8 mouse cellular contexts compared by ENCODE assay signal in genomic region chr10:60002203-60002602, GRCm38 (mm10). TPM values are rescaled to one million over a fixed set of nuclear protein-coding genes. Genes with fewer than 3 reads are reported as not detected.
DNase-seq lines count a peak whose midpoint lies in the region; ATAC-seq and TF ChIP-seq lines count a peak whose summit lies in the region.

No protein-coding gene starts in this region.

- peak overlapping the region; percentile 79 for H3K4me3 ChIP-seq in C2C12 (ENCODE audit: insufficient read depth, poor library complexity, severe bottlenecking)
- H3K4me3 ChIP-seq in embryonic facial prominence, embryonic 12.5 days, result peak overlapping the region; percentile 68
- H3K4me3 ChIP-seq in intestine, embryonic 14.5 days (ENCODE audit: low read depth, low read length), result peak overlapping the region; percentile 62
- H3K4me3 ChIP-seq in midbrain, postnatal 0 days (ENCODE audit: low read depth, low read length), result peak overlapping the region; percentile 62

- peak overlapping the region; percentile 68 for H3K9ac ChIP-seq in embryonic facial prominence, embryonic 12.5 days
- H3K9ac ChIP-seq in intestine, embryonic 14.5 days (ENCODE audit: low read length), result peak overlapping the region; percentile 46
- H3K9ac ChIP-seq in midbrain, postnatal 0 days (replicated peaks; ENCODE audit: low read length, poor library complexity, severe bottlenecking), result peak overlapping the region; percentile 72

- peaks cover 20% of the 10 kb centered on the region for H3K79me3 ChIP-seq in C2C12 (ENCODE audit: low read depth)

- DNase-seq in frontal cortex, postnatal 10 days (ENCODE audit: low spot score in 2 of 2), result no peak
- no peak for DNase-seq in intestine, embryonic 14.5 days (ENCODE audit: low spot score)
- no peak for DNase-seq in midbrain, postnatal 0 days (ENCODE audit: low spot score)
- DNase-seq in urinary bladder, postnatal 25 days (ENCODE audit: low spot score), result no peak
- DNase-seq in thymus, postnatal 4 days, result no peak

- peak overlapping the region; percentile 96 for H3K27ac ChIP-seq in embryonic facial prominence, embryonic 12.5 days
- peak overlapping the region; percentile 93 for H3K27ac ChIP-seq in intestine, embryonic 14.5 days (ENCODE audit: low read depth)
- H3K27ac ChIP-seq in midbrain, postnatal 0 days (ENCODE audit: low read depth, low read length), result peak overlapping the region; percentile 98

- no peaks in the 10 kb centered on the region for H3K9me3 ChIP-seq in embryonic facial prominence, embryonic 12.5 days
- no peaks in the 10 kb centered on the region for H3K9me3 ChIP-seq in intestine, embryonic 14.5 days (ENCODE audit: control insufficient read depth, low read length)
- no peaks in the 10 kb centered on the region for H3K9me3 ChIP-seq in midbrain, postnatal 0 days (ENCODE audit: low read length)

- no peaks in the 10 kb centered on the region for H3K27me3 ChIP-seq in C2C12 (ENCODE audit: control insufficient read depth, insufficient read depth, insufficient read length)
- H3K27me3 ChIP-seq in embryonic facial prominence, embryonic 12.5 days, result no peaks in the 10 kb centered on the region
- no peaks in the 10 kb centered on the region for H3K27me3 ChIP-seq in intestine, embryonic 14.5 days (replicated peaks; ENCODE audit: control insufficient read depth, insufficient read depth, low read length)
- no peaks in the 10 kb centered on the region for H3K27me3 ChIP-seq in midbrain, postnatal 0 days (ENCODE audit: insufficient read depth, low read length)

- peaks cover 13% of the 10 kb centered on the region for H3K4me1 ChIP-seq in embryonic facial prominence, embryonic 12.5 days
- H3K4me1 ChIP-seq in intestine, embryonic 14.5 days (replicated peaks; ENCODE audit: control insufficient read depth, insufficient read depth, low read length), result peaks cover 15% of the 10 kb centered on the region
- peaks cover 6% of the 10 kb centered on the region; the same call in 1 of the 2 replicates for H3K4me1 ChIP-seq in midbrain, postnatal 0 days (ENCODE audit: insufficient read depth, low read length)

- H3ac ChIP-seq in C2C12 (ENCODE audit: control insufficient read depth, insufficient read length, low read depth), result peak overlapping the region; percentile 94

- peaks cover 5% of the 10 kb centered on the region for H3K36me3 ChIP-seq in C2C12 (ENCODE audit: control insufficient read depth, insufficient read depth)
- no peaks in the 10 kb centered on the region; the same call in 1 of the 2 replicates for H3K36me3 ChIP-seq in embryonic facial prominence, embryonic 12.5 days
- peaks cover 7% of the 10 kb centered on the region; the same call in 1 of the 2 replicates for H3K36me3 ChIP-seq in intestine, embryonic 14.5 days (ENCODE audit: control insufficient read depth, insufficient read depth, low read length)
- no peaks in the 10 kb centered on the region for H3K36me3 ChIP-seq in midbrain, postnatal 0 days (ENCODE audit: insufficient read depth, low read length)

- WGBS in embryonic facial prominence, embryonic 12.5 days, result 5% methylated on average over 12 of the region's 12 CpGs
- WGBS in intestine, embryonic 14.5 days, result 2% methylated on average over 12 of the region's 12 CpGs
- WGBS in midbrain, postnatal 0 days, result 6% methylated on average over 12 of the region's 12 CpGs

- H3K4me2 ChIP-seq in embryonic facial prominence, embryonic 12.5 days (replicated peaks), result peak overlapping the region; percentile 65
- peak overlapping the region; percentile 88 for H3K4me2 ChIP-seq in intestine, embryonic 14.5 days (ENCODE audit: low read length)
- H3K4me2 ChIP-seq in midbrain, postnatal 0 days (ENCODE audit: low read depth, low read length, poor library complexity, severe bottlenecking), result peak overlapping the region; percentile 67

- TF ChIP-seq CTCF in C2C12 (IDR thresholded peaks at IDR 0.05; ENCODE audit: control insufficient read depth, insufficient read depth, insufficient read length), result no peak
- no peak for TF ChIP-seq CTCF in midbrain, postnatal 0 days (IDR thresholded peaks at IDR 0.05)

- peaks cover 45% of the 10 kb centered on the region for H3K79me2 ChIP-seq in C2C12 (ENCODE audit: control insufficient read depth, insufficient read depth)

- ATAC-seq in frontal cortex, adult (ENCODE audit: low TSS enrichment), result peak; percentile 21
- ATAC-seq in embryonic facial prominence, embryonic 12.5 days (ENCODE audit: insufficient number of reproducible peaks, insufficient read depth, low FRiP score, low TSS enrichment), result no peak
- no peak for ATAC-seq in intestine, embryonic 14.5 days (replicated peaks; ENCODE audit: low FRiP score, low TSS enrichment, low read depth)
- 0 out of 2 replicates have a peak, but pooled peaks have one; percentile 2 for ATAC-seq in midbrain, postnatal 0 days (ENCODE audit: low FRiP score)

TF ChIP-seq in C2C12, 6 proteins besides CTCF, POLR2A, EP300 and RAD21:
- TF ChIP-seq MYOD1 (IDR thresholded peaks at IDR 0.05; ENCODE audit: control insufficient read depth, insufficient read length, low read depth) (no peak), USF1 (IDR thresholded peaks at IDR 0.05; ENCODE audit: low read depth) (no peak), MAX (IDR thresholded peaks at IDR 0.05) (no peak), MYOG (IDR thresholded peaks at IDR 0.05; ENCODE audit: control insufficient read depth, extremely low read depth, insufficient read length) (no peak), CEBPB (IDR thresholded peaks at IDR 0.05; ENCODE audit: low read depth) (no peak), FOSL1 (IDR thresholded peaks at IDR 0.05; ENCODE audit: insufficient read depth, low read length, poor library complexity, severe bottlenecking) (no peak)
TF ChIP-seq in C2C12: peak in this region for 0.

RNA-seq across cellular contexts. Expression of gene Ascc1, which starts 0.4 kb away (rescaled TPM):
- polyA plus RNA-seq in C2C12 (2012; fragmentation: generic; extraction: Trizol), result 24.1 TPM
- 41.8 and 41.9 TPM in 2 replicates for polyA plus RNA-seq in embryonic facial prominence, embryonic 12.5 days (2016; fragmentation: Nextera tagmentation; extraction: Ambion mirVana)
- polyA plus RNA-seq in intestine, embryonic 14.5 days (2014; fragmentation: Nextera tagmentation; extraction: Ambion mirVana), result 48.2 and 48.7 TPM in 2 replicates
- 12.3 and 13.5 TPM in 2 replicates for total RNA-seq in midbrain, postnatal 0 days (2014; rRNA removed)
- polyA plus RNA-seq in midbrain, postnatal 0 days (2015; fragmentation: Nextera tagmentation; extraction: Ambion mirVana), result 50.1 TPM in 2 replicates

RNA-seq across cellular contexts. Expression of gene Anapc16, which starts 0.7 kb away (rescaled TPM):
- polyA plus RNA-seq in C2C12 (2012; fragmentation: generic; extraction: Trizol), result 104 TPM
- polyA plus RNA-seq in embryonic facial prominence, embryonic 12.5 days (2016; fragmentation: Nextera tagmentation; extraction: Ambion mirVana), result 125 TPM in 2 replicates
- polyA plus RNA-seq in intestine, embryonic 14.5 days (2014; fragmentation: Nextera tagmentation; extraction: Ambion mirVana), result 107 and 117 TPM in 2 replicates
- total RNA-seq in midbrain, postnatal 0 days (2014; rRNA removed), result 56.9 and 57.4 TPM in 2 replicates
- 109 and 118 TPM in 2 replicates for polyA plus RNA-seq in midbrain, postnatal 0 days (2015; fragmentation: Nextera tagmentation; extraction: Ambion mirVana)

RNA-seq across cellular contexts. Expression of gene Ddit4, which starts 50.6 kb away (rescaled TPM):
- 62.7 TPM for polyA plus RNA-seq in C2C12 (2012; fragmentation: generic; extraction: Trizol)
- 81.2 and 92.3 TPM in 2 replicates for polyA plus RNA-seq in embryonic facial prominence, embryonic 12.5 days (2016; fragmentation: Nextera tagmentation; extraction: Ambion mirVana)
- polyA plus RNA-seq in intestine, embryonic 14.5 days (2014; fragmentation: Nextera tagmentation; extraction: Ambion mirVana), result 2.0 and 3.0 TPM in 2 replicates
- total RNA-seq in midbrain, postnatal 0 days (2014; rRNA removed), result 56.6 and 57.5 TPM in 2 replicates
- polyA plus RNA-seq in midbrain, postnatal 0 days (2015; fragmentation: Nextera tagmentation; extraction: Ambion mirVana), result 43.4 and 43.6 TPM in 2 replicates

Comparison
In these comparisons a context has a peak if more than half of its experiments do, and no peak if none do; other contexts are left out.
1. ATAC-seq: peak in frontal cortex, adult (single experiment) and midbrain, postnatal 0 days (single experiment); none in embryonic facial prominence, embryonic 12.5 days (single experiment) and intestine, embryonic 14.5 days (single experiment).
2. RNA of gene Ddit4, which starts 50.6 kb away (polyA plus RNA-seq): 81.2 to 92.3 TPM in embryonic facial prominence, embryonic 12.5 days, 62.7 TPM in C2C12 (single experiment) and 43.4 to 43.6 TPM in midbrain, postnatal 0 days; 2.0 to 3.0 TPM in intestine, embryonic 14.5 days; every median in the first group is over 10 times any median in the second.
3. Peak in every context shown above with its lines, with median percentiles within 50 percentile points of each other: H3K4me3 ChIP-seq, H3K27ac ChIP-seq, H3K4me2 ChIP-seq and H3K9ac ChIP-seq.